Mouse (Mus musculus): ENCODE measurements around the gene Nfatc4.

DNA sequence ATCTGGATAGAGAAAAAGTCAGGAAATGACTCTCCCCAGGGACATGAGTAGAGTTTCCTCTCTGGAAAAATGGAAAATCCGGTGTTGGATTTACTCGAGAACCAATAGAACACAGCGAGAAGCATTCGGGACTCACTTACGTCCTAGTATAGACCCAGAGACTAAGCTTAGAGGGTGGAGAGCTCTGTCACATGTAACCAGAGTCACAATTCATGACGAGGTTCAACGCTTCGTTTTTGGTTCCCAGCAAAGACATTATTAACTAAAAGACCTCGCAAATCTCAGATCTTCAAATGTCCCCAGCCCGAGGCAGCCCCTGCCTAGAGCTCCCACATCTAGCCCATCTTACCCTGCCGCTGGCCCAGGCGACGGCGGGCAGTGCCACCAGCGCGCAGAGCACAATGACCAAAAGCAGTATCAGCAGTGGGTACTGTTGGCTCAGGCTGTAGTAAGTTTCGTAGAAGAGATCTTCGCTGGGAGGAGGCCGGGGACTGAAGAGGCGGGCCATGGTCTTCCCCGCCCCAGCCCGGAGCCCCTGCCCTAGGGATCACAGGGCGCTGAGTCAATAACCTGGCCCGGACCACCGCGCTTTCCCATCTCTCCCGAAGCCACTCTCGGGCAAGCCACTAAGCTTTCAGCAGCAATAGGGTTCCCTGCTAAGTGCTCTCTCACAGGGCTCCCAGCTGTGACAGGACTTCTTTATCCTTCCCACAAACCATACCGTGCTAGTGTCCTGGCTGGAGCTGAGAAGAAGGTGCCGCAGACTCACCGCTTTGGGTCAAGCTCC is 39.6 kb upstream of the Nfatc4 start:
- no peak for TF ChIP-seq CTCF (IDR thresholded peaks at IDR 0.05; ENCODE audit: borderline replicate concordance, control insufficient read depth, extremely low read depth, insufficient read depth, low read length, poor library complexity)
- no peak for TF ChIP-seq POLR2A (IDR thresholded peaks at IDR 0.05; ENCODE audit: control insufficient read depth, extremely low read depth, insufficient read depth, low read length, poor library complexity)

All from thymus, adult 2 months (tissue).